Mouse (Mus musculus): ENCODE results near the gene Gm6370. TPM values are rescaled to one million over a fixed set of nuclear protein-coding genes. Genes with fewer than 3 reads are reported as not detected.
"Not testable (repeated sequence)": the region's sequence is repeated elsewhere in the genome, so short reads cannot be mapped to it uniquely, and the experiment has no call there.

Gene Gm6370
- not detected in 2 replicates for total RNA-seq (2012; rRNA removed)
- not detected in 2 replicates for total RNA-seq (2014; rRNA removed)
- not detected in 2 replicates for polyA plus RNA-seq (2012; ENCODE audit: insufficient read length, low read depth)

DNA sequence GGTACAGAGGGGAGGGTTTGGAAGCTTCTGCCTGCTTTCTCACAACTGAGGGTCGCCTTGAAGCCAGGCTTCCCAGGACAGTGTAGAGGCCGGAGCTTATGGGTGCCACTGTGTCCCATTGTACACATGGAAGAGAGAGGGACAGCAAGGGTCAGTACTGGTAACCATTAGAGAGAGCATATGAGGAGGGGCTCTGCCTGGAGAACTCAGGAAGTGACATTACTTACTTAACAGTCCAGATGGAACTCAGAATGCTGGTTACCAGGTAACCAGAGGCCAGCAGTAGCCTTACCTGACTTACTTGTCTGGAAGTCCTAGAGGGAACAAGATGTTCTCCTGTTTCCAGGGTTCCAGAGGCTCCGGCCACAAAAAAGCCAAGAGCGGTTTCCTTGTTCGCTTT, at the start of gene Gm6370:
Gene Gm6370 (plus strand): TSS at position 301 of the 400 bp plus-strand sequence.
- DNase-seq (ENCODE audit: extremely low read depth); H3K4me2 ChIP-seq (ENCODE audit: insufficient read depth, low read depth, poor library complexity, severe bottlenecking); H3K27me3 ChIP-seq (replicated peaks); in situ Hi-C loops (cut with MboI; ENCODE audit: low pct_ligation_motif_present, low pct_unique_long_range_greater_than_20kb, low sequenced_read_pairs); H3K9me3 ChIP-seq (replicated peaks; ENCODE audit: low read length); H3K27ac ChIP-seq (ENCODE audit: insufficient read depth, low read depth); H3K9ac ChIP-seq (ENCODE audit: insufficient read depth, low read depth); H3K4me3 ChIP-seq (replicated peaks in 1 of 3; ENCODE audit: low read depth in 2 of 3, low read length in 2 of 3, poor library complexity in 1 of 3); dilution Hi-C loops (cut with MboI; ENCODE audit: extremely low pct_ligation_motif_present, extremely low pct_unique_long_range_greater_than_20kb, low sequenced_read_pairs); H3K36me3 ChIP-seq (replicated peaks in 1 of 2; ENCODE audit: control insufficient read depth in 1 of 2, insufficient read depth in 1 of 2, low read length in 1 of 2); H3K4me1 ChIP-seq (ENCODE audit: control insufficient read depth in 1 of 2, insufficient read depth in 2 of 2); H3K79me2 ChIP-seq (replicated peaks; ENCODE audit: control insufficient read depth, extremely low read depth, insufficient read depth, poor library complexity, severe bottlenecking): not testable (repeated sequence)

DNA sequence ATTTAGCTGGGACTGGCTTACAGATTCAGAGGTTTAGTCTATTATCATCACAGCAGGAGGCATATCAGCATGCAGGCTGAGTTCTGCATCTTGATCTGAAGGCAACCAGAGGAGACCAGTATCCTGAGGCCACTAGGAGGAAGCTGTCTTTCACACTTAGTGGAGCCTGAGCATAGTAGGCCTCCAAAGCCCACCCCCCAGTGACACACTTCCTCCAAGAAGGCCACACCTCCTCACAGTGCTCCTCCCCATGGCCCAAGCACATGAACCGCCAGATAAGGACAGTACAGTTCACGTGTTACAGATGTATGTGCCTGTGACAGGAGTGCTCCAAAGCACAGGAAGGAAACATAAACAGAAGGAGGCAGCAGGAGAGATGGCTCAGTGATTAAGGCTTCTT, 48.4 kb upstream of the Gm6370 start:
- H3K27me3 ChIP-seq (replicated peaks) = peaks cover 32% of the 10 kb centered on the region
- no peaks in the 10 kb centered on the region for H3K4me1 ChIP-seq (ENCODE audit: control insufficient read depth in 1 of 2, insufficient read depth in 2 of 2)
- DNase-seq (ENCODE audit: extremely low read depth) = no peak
- H3K27ac ChIP-seq (ENCODE audit: insufficient read depth, low read depth) = no peak overlapping the region
- TF ChIP-seq ZC3H11A (IDR thresholded peaks at IDR 0.05; ENCODE audit: low read depth, low read length) (no peak), MXI1 (IDR thresholded peaks at IDR 0.05; ENCODE audit: low read depth, low read length) (no peak), TBP (conservative IDR thresholded peaks at IDR 0.05; ENCODE audit: low read depth, low read length) (no peak), RCOR1 (conservative IDR thresholded peaks at IDR 0.05; ENCODE audit: low read depth, low read length) (no peak)
- H3K4me2 ChIP-seq (ENCODE audit: insufficient read depth, low read depth, poor library complexity, severe bottlenecking) = no peak overlapping the region
- no peaks in the 10 kb centered on the region for H3K79me2 ChIP-seq (replicated peaks; ENCODE audit: control insufficient read depth, extremely low read depth, insufficient read depth, poor library complexity, severe bottlenecking)
- peaks cover 9% of the 10 kb centered on the region for H3K9me3 ChIP-seq (replicated peaks; ENCODE audit: low read length)
- H3K9ac ChIP-seq (ENCODE audit: insufficient read depth, low read depth) = no peak overlapping the region
- no peaks in the 10 kb centered on the region for H3K36me3 ChIP-seq (replicated peaks in 1 of 2; ENCODE audit: control insufficient read depth in 1 of 2, insufficient read depth in 1 of 2, low read length in 1 of 2)
- in situ Hi-C loops (cut with MboI; ENCODE audit: low pct_ligation_motif_present, low pct_unique_long_range_greater_than_20kb, low sequenced_read_pairs) (no loop called here), dilution Hi-C loops (cut with MboI; ENCODE audit: extremely low pct_ligation_motif_present, extremely low pct_unique_long_range_greater_than_20kb, low sequenced_read_pairs) (no loop called here)
- H3K4me3 ChIP-seq (replicated peaks in 1 of 3; ENCODE audit: low read depth in 2 of 3, low read length in 2 of 3, poor library complexity in 1 of 3) = no peak overlapping the region

GRCm38 (mm10) chr5:146446633-146447032, 44.5 kb upstream of the Gm6370 start:
- H3K79me2 ChIP-seq (replicated peaks; ENCODE audit: control insufficient read depth, extremely low read depth, insufficient read depth, poor library complexity, severe bottlenecking) = no peaks in the 10 kb centered on the region
- DNase-seq (ENCODE audit: extremely low read depth) = no peak
- no peaks in the 10 kb centered on the region for H3K36me3 ChIP-seq (replicated peaks in 1 of 2; ENCODE audit: control insufficient read depth in 1 of 2, insufficient read depth in 1 of 2, low read length in 1 of 2)
- dilution Hi-C loops (cut with MboI; ENCODE audit: extremely low pct_ligation_motif_present, extremely low pct_unique_long_range_greater_than_20kb, low sequenced_read_pairs) = no loop called here
- TF ChIP-seq CHD2 (IDR thresholded peaks at IDR 0.05; ENCODE audit: low read length) (no peak), SMC3 (IDR thresholded peaks at IDR 0.05; ENCODE audit: low read depth, low read length) (no peak)
- no peaks in the 10 kb centered on the region for H3K4me1 ChIP-seq (ENCODE audit: control insufficient read depth in 1 of 2, insufficient read depth in 2 of 2)
- H3K9ac ChIP-seq (ENCODE audit: insufficient read depth, low read depth) = no peak overlapping the region
- no peaks in the 10 kb centered on the region for H3K9me3 ChIP-seq (replicated peaks; ENCODE audit: low read length)
- in situ Hi-C loops (cut with MboI; ENCODE audit: low pct_ligation_motif_present, low pct_unique_long_range_greater_than_20kb, low sequenced_read_pairs) = no loop called here
- H3K4me2 ChIP-seq (ENCODE audit: insufficient read depth, low read depth, poor library complexity, severe bottlenecking) = no peak overlapping the region
- H3K27me3 ChIP-seq (replicated peaks) = peaks cover 33% of the 10 kb centered on the region
- no peak overlapping the region for H3K27ac ChIP-seq (ENCODE audit: insufficient read depth, low read depth)
- no peak overlapping the region for H3K4me3 ChIP-seq (replicated peaks in 1 of 3; ENCODE audit: low read depth in 2 of 3, low read length in 2 of 3, poor library complexity in 1 of 3)

Measured in CH12.LX (cell line).